Mouse (Mus musculus): ENCODE measurements at regions not wholly inside any gene's neighbourhood (a gene's known extent, or its start where the extent isn't known, plus 50 kb on each side); places are given as distances from the start of the nearest gene placed in this dataset.
A peak's percentile ranks its signal among the peaks of the same experiment; 100 is the strongest.

- DNase-seq (ENCODE audit: low spot score) (peak; percentile 34), ATAC-seq (ENCODE audit: low FRiP score) (peak; percentile 69)
- WGBS = 35% methylated on average over 9 of the region's 9 CpGs
- Histone ChIP-seq H3K27me3 (ENCODE audit: control insufficient read depth, insufficient read depth, low read length) (no peaks in the 10 kb centered on the region), H3K9ac (ENCODE audit: low read depth, low read length) (no peak overlapping the region), H3K4me1 (replicated peaks; ENCODE audit: control insufficient read depth, insufficient read depth, low read length) (no peaks in the 10 kb centered on the region), H3K4me2 (replicated peaks; ENCODE audit: low read depth, low read length) (no peak overlapping the region), H3K9me3 (ENCODE audit: control insufficient read depth, low read length) (no peaks in the 10 kb centered on the region), H3K4me3 (ENCODE audit: low read depth, low read length) (no peak overlapping the region), H3K27ac (ENCODE audit: low read depth, low read length) (no peak overlapping the region), H3K36me3 (ENCODE audit: control insufficient read depth, insufficient read depth, low read length) (no peaks in the 10 kb centered on the region)
Measured at GRCm38 (mm10) chr4:29119480-29120153, 306.7 kb downstream of the Epha7 start.

DNA sequence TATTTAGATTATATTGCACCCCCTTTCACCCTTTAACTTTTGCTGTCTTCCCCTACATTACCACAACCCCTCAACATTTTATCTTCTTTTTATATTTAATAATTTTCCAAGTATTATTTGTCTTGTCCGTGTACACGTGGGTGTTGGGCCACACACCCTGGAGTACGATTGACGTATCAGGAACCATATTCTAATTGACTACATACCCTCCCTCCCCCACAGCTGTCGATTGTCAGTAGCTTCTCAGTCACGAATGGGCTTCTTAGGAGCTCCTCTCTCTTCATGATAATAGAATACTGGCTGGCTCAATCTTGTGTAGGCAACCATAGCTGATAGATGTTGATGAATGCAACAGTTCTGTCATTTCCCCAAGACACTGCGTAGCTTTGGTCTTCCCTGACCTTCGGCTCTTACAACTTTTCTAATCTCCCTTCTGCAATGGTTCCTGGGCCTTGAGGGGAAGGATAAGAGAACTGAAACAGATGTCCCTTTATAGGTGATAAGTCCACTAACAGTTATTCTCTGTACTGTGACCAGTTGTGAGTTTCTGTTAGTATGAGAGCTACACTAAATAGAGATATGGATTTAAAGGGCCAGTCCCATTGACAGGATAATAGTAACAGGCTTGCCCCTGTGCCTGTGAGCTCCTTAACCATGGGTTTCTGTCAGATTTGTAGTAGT lies 310.9 kb downstream of the Epha7 start:
- ATAC-seq (ENCODE audit: low FRiP score) (no peak), DNase-seq (ENCODE audit: low spot score) (no peak)
- H3K4me2 ChIP-seq (replicated peaks; ENCODE audit: low read depth, low read length) = no peak overlapping the region
- H3K9me3 ChIP-seq (ENCODE audit: control insufficient read depth, low read length) = no peaks in the 10 kb centered on the region
- H3K4me3 ChIP-seq (ENCODE audit: low read depth, low read length) = no peak overlapping the region
- H3K27me3 ChIP-seq (ENCODE audit: control insufficient read depth, insufficient read depth, low read length) = no peaks in the 10 kb centered on the region
- H3K4me1 ChIP-seq (replicated peaks; ENCODE audit: control insufficient read depth, insufficient read depth, low read length) = no peaks in the 10 kb centered on the region
- no peak overlapping the region for H3K27ac ChIP-seq (ENCODE audit: low read depth, low read length)
- H3K9ac ChIP-seq (ENCODE audit: low read depth, low read length) = no peak overlapping the region
- 87% methylated on average over 8 of the region's 8 CpGs for WGBS
- H3K36me3 ChIP-seq (ENCODE audit: control insufficient read depth, insufficient read depth, low read length) = no peaks in the 10 kb centered on the region

DNA sequence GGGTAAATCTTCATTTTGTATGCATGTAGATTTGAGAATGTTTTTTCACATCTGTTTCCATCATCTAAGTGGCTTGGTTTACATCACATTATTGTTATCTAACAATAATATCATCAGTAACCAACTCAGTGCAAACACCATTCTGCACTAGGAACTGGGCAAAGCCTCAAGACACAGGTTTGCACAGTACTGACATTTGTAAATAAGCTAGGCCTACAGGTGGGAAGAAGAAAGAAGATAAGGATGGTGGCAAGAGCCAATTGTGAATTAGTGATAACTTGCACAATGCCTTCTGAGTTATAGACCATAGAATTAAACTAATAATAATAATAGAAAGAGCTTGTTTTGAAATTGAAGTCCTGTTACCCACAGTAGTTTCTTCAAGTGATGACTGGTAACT lies 317.6 kb downstream of the Epha7 start:
- H3K4me3 ChIP-seq (ENCODE audit: low read depth, low read length) = no peak overlapping the region
- ATAC-seq (ENCODE audit: low FRiP score) (no peak), DNase-seq (ENCODE audit: low spot score) (no peak)
- H3K9me3 ChIP-seq (ENCODE audit: control insufficient read depth, low read length) = no peaks in the 10 kb centered on the region
- no peak overlapping the region for H3K27ac ChIP-seq (ENCODE audit: low read depth, low read length)
- no peaks in the 10 kb centered on the region for H3K36me3 ChIP-seq (ENCODE audit: control insufficient read depth, insufficient read depth, low read length)
- no peaks in the 10 kb centered on the region for H3K27me3 ChIP-seq (ENCODE audit: control insufficient read depth, insufficient read depth, low read length)
- no peaks in the 10 kb centered on the region for H3K4me1 ChIP-seq (replicated peaks; ENCODE audit: control insufficient read depth, insufficient read depth, low read length)
- no peak overlapping the region for H3K4me2 ChIP-seq (replicated peaks; ENCODE audit: low read depth, low read length)
- H3K9ac ChIP-seq (ENCODE audit: low read depth, low read length) = no peak overlapping the region

- H3K4me2 ChIP-seq (replicated peaks; ENCODE audit: low read depth, low read length) = no peak overlapping the region
- H3K27me3 ChIP-seq (ENCODE audit: control insufficient read depth, insufficient read depth, low read length) = no peaks in the 10 kb centered on the region
- WGBS = 82% methylated on average over 21 of the region's 21 CpGs
- H3K9ac ChIP-seq (ENCODE audit: low read depth, low read length) = no peak overlapping the region
- no peak overlapping the region for H3K27ac ChIP-seq (ENCODE audit: low read depth, low read length)
- no peak for ATAC-seq (ENCODE audit: low FRiP score)
- no peaks in the 10 kb centered on the region for H3K36me3 ChIP-seq (ENCODE audit: control insufficient read depth, insufficient read depth, low read length)
- no peak overlapping the region for H3K4me3 ChIP-seq (ENCODE audit: low read depth, low read length)
- no peak for DNase-seq (ENCODE audit: low spot score)
- H3K9me3 ChIP-seq (ENCODE audit: control insufficient read depth, low read length) = no peaks in the 10 kb centered on the region
- H3K4me1 ChIP-seq (replicated peaks; ENCODE audit: control insufficient read depth, insufficient read depth, low read length) = no peaks in the 10 kb centered on the region
Measured at GRCm38 (mm10) chr4:29133404-29134307, 320.7 kb downstream of the Epha7 start.

DNA sequence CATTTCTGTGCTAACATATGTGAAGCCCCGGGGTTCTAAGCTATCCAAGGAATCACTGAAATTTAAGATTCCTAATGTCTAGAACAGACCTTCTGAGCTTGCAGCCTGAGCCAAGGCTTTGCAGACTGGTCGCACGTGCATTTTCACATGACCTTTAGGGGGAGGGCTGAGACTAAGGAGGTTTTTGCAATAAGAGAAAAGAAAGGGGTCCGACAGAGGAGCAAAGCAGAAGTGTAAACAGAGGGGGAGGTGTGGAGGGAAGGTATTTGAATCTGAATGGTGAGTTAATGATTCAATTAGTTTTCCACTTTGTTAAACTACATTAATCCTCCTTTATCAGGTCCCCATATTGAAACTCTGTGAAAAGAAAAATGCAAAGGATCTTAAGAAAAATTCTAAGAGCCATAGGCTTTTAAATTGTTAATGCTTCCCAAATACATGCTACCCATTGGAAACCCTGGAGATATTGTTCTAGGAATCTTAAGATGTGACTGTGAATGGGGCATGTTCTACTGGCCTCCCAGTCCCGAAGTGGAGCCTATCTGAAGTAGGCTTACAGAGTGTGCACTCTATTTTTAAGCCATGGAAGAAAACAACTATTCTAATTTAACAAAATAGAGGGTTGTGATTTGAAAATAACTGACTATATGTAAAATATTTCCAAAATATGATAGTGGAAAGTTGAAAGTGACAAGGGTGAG lies 322.9 kb downstream of the Epha7 start:
- ATAC-seq (ENCODE audit: low FRiP score) (0 out of 2 replicates have a peak, but pooled peaks have one; percentile 30), DNase-seq (ENCODE audit: low spot score) (peak; percentile 17)
- H3K4me3 ChIP-seq (ENCODE audit: low read depth, low read length) = no peak overlapping the region
- no peak overlapping the region for H3K4me2 ChIP-seq (replicated peaks; ENCODE audit: low read depth, low read length)
- no peak overlapping the region for H3K27ac ChIP-seq (ENCODE audit: low read depth, low read length)
- 16% methylated on average over 5 of the region's 5 CpGs for WGBS
- H3K27me3 ChIP-seq (ENCODE audit: control insufficient read depth, insufficient read depth, low read length) = no peaks in the 10 kb centered on the region
- no peaks in the 10 kb centered on the region for H3K9me3 ChIP-seq (ENCODE audit: control insufficient read depth, low read length)
- H3K4me1 ChIP-seq (replicated peaks; ENCODE audit: control insufficient read depth, insufficient read depth, low read length) = no peaks in the 10 kb centered on the region
- H3K36me3 ChIP-seq (ENCODE audit: control insufficient read depth, insufficient read depth, low read length) = no peaks in the 10 kb centered on the region
- no peak overlapping the region for H3K9ac ChIP-seq (ENCODE audit: low read depth, low read length)

GRCm38 (mm10) chr4:29138771-29139301 lies 325.9 kb downstream of the Epha7 start:
- no peak overlapping the region for H3K27ac ChIP-seq (ENCODE audit: low read depth, low read length)
- no peak overlapping the region for H3K4me2 ChIP-seq (replicated peaks; ENCODE audit: low read depth, low read length)
- no peaks in the 10 kb centered on the region for H3K27me3 ChIP-seq (ENCODE audit: control insufficient read depth, insufficient read depth, low read length)
- no peaks in the 10 kb centered on the region for H3K4me1 ChIP-seq (replicated peaks; ENCODE audit: control insufficient read depth, insufficient read depth, low read length)
- H3K9ac ChIP-seq (ENCODE audit: low read depth, low read length) = no peak overlapping the region
- H3K4me3 ChIP-seq (ENCODE audit: low read depth, low read length) = no peak overlapping the region
- H3K9me3 ChIP-seq (ENCODE audit: control insufficient read depth, low read length) = no peaks in the 10 kb centered on the region
- no peaks in the 10 kb centered on the region for H3K36me3 ChIP-seq (ENCODE audit: control insufficient read depth, insufficient read depth, low read length)
- WGBS = 84% methylated on average over 8 of the region's 8 CpGs
- DNase-seq (ENCODE audit: low spot score) = no peak
- no peak for ATAC-seq (ENCODE audit: low FRiP score)

- H3K9ac ChIP-seq (ENCODE audit: low read depth, low read length) = no peak overlapping the region
- H3K4me1 ChIP-seq (replicated peaks; ENCODE audit: control insufficient read depth, insufficient read depth, low read length) = no peaks in the 10 kb centered on the region
- H3K4me2 ChIP-seq (replicated peaks; ENCODE audit: low read depth, low read length) = no peak overlapping the region
- ATAC-seq (ENCODE audit: low FRiP score) = no peak
- no peaks in the 10 kb centered on the region for H3K9me3 ChIP-seq (ENCODE audit: control insufficient read depth, low read length)
- H3K4me3 ChIP-seq (ENCODE audit: low read depth, low read length) = no peak overlapping the region
- DNase-seq (ENCODE audit: low spot score) = no peak
- H3K36me3 ChIP-seq (ENCODE audit: control insufficient read depth, insufficient read depth, low read length) = no peaks in the 10 kb centered on the region
- 100% methylated on average over 1 of the region's 1 CpGs for WGBS
- no peaks in the 10 kb centered on the region for H3K27me3 ChIP-seq (ENCODE audit: control insufficient read depth, insufficient read depth, low read length)
- no peak overlapping the region for H3K27ac ChIP-seq (ENCODE audit: low read depth, low read length)
Measured at GRCm38 (mm10) chr4:29143415-29143814, 330.5 kb downstream of the Epha7 start.

DNA sequence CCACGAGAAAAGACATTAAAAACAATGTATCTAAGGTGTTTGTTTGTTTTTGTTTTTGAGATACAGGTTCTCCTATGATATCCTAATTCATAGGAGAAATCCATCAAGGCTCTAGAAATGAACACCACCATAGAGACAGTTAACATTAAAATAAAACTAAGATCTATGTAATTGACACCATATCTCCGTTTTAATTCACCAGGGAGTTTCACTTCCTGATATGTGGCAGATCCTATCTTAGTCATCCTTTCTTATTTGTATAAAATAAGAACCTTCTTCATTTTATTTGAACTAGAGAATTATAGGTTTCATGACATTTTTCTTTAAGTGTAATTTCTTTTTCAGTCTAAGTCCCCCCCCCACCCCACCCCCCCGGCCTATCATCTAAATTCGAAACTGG lies 332.3 kb downstream of the Epha7 start:
- Histone ChIP-seq H3K4me2 (replicated peaks; ENCODE audit: low read depth, low read length) (no peak overlapping the region), H3K9me3 (ENCODE audit: control insufficient read depth, low read length) (no peaks in the 10 kb centered on the region), H3K9ac (ENCODE audit: low read depth, low read length) (no peak overlapping the region), H3K27ac (ENCODE audit: low read depth, low read length) (no peak overlapping the region), H3K4me1 (replicated peaks; ENCODE audit: control insufficient read depth, insufficient read depth, low read length) (no peaks in the 10 kb centered on the region), H3K4me3 (ENCODE audit: low read depth, low read length) (no peak overlapping the region), H3K36me3 (ENCODE audit: control insufficient read depth, insufficient read depth, low read length) (no peaks in the 10 kb centered on the region), H3K27me3 (ENCODE audit: control insufficient read depth, insufficient read depth, low read length) (no peaks in the 10 kb centered on the region)
- 90% methylated on average over 4 of the region's 4 CpGs for WGBS
- DNase-seq (ENCODE audit: low spot score) = no peak
- ATAC-seq (ENCODE audit: low FRiP score) = no peak

All from hindbrain, embryonic 11.5 days (tissue).